Mouse (Mus musculus): ENCODE data around the gene Olfr951.

Olfr951 gene

DNA sequence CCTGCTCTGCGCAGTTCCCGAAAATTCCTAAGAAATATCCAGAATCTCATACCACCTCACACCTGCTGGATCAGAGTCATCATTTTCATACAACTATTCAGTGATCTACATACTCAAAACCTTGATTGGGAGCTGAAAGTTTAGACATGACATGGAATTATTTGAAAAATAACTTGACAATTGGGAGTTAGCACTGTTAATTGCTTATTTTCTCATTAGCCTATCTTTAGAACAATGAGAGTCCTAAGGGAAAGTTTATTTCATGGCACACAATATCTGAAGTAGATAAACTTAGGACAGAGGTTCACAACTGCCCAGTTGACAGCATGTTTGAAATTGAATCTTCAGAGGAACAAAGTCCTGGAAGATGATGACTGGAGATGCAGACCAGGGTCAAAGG, at the start of gene Olfr951:
Gene Olfr951, plus strand, starts transcription at position 301 of the 400 bp plus-strand sequence.
- no peak for DNase-seq (ENCODE audit: low read depth)

DNA sequence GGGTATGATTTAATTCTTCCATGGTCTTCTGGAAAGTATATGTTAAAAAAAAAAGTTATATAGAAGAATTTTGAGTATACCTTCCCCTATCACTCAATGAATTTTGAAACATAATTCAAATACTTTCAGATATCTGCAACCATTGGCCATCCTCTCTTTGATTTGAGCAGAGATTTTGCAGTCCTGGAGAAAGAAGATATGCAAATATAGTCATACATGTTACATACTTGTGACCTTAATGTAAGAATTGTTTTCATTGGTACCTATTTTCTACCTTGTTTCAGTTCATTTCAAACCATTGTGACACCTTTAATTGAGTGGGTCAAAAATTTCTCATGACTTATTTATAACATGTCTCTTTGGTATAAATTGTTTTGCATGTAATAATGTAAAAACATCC, 39.8 kb downstream of the Olfr951 start, which contains the start of gene Olfr952:
Gene Olfr952, minus strand, starts transcription at position 101 of the 400 bp plus-strand sequence.
- no peak for DNase-seq (ENCODE audit: low read depth)

Data from NIH3T3 (cell line).